In the genomic region with DNA sequence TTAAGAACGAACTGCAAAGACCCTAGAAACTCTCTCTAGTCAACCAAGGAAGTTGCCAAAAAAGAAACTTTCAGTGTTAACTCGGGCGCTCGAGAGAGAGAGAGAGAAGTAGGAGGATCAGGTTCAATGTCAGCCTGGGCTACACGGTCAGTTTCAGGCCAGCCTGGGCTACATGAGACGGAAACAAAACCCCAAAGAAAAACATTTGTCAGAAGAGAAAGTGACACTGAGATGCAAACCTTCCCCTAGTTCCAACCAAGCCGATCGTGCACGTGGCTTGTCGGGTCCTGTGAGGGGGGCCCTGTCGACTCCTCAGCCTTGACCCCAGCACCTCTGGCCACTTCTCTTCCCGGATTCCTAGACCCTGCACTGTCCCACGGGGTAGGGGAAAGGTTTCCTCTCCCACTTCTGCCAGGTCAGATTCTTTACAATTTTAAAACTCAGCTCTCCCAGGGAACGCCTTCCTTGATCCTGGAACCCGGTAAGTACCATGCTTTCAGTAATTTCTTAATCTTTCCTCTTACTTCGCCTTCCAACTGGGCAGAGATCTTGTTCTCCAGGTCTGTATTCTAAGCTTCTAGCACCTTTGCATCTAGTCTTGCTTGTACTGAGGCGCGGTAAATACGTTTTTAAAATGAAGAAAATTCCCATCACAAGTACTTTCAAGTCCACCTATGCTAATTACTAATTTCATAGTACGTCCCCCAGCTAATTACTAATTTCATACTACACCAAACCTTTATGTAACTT, we compare ENCODE assay signal across 8 mouse cellular contexts. TPM values are rescaled to one million over a fixed set of nuclear protein-coding genes. Genes with fewer than 3 reads are reported as not detected.
DNase-seq lines count a peak whose midpoint lies in the region; ATAC-seq and TF ChIP-seq lines count a peak whose summit lies in the region.

Gene Rcc2 (plus strand): TSS at position 273 of the 750 bp plus-strand sequence.

- no peak for TF ChIP-seq POLR2A in testis, adult 2 months (IDR thresholded peaks at IDR 0.05; ENCODE audit: control insufficient read depth, low read depth, low read length)

- H3K4me1 ChIP-seq in testis, adult 2 months (ENCODE audit: control insufficient read depth, insufficient read depth, low read length): peaks cover 29% of the 10 kb centered on the region
- H3K4me1 ChIP-seq in midbrain, embryonic 14.5 days (ENCODE audit: control insufficient read depth, insufficient read depth, low read length): peaks cover 26% of the 10 kb centered on the region

- H3K4me2 ChIP-seq in midbrain, embryonic 14.5 days (ENCODE audit: low read length): peak within 1 kb of the TSS; percentile 83

- H3K4me3 ChIP-seq in testis, adult 2 months (ENCODE audit: control insufficient read depth, low read depth, low read length): peak within 1 kb of the TSS; percentile 91
- H3K4me3 ChIP-seq in midbrain, embryonic 14.5 days (replicated peaks; ENCODE audit: low read depth, low read length): peak within 1 kb of the TSS; percentile 90

- no peak for TF ChIP-seq CTCF in testis, adult 2 months (IDR thresholded peaks at IDR 0.05; ENCODE audit: control insufficient read depth, insufficient read depth, insufficient replicate concordance, low read depth, low read length)

- no peaks in the 10 kb centered on the region for H3K9me3 ChIP-seq in midbrain, embryonic 14.5 days (ENCODE audit: control insufficient read depth, low read length)

- 8% methylated on average over 20 of the region's 20 CpGs for WGBS in midbrain, embryonic 14.5 days

- peak within 1 kb of the TSS; percentile 92 for H3K27ac ChIP-seq in testis, adult 2 months (ENCODE audit: control insufficient read depth, insufficient read depth, low read depth, low read length)
- peak within 1 kb of the TSS; percentile 96 for H3K27ac ChIP-seq in midbrain, embryonic 14.5 days (replicated peaks; ENCODE audit: low read depth, low read length)

- peak within 1 kb of the TSS; percentile 89 for H3K9ac ChIP-seq in midbrain, embryonic 14.5 days (replicated peaks; ENCODE audit: low read length)

- H3K27me3 ChIP-seq in testis, adult 2 months (ENCODE audit: control insufficient read depth, insufficient read depth, low read length): no peaks in the 10 kb centered on the region
- peaks cover 21% of the 10 kb centered on the region for H3K27me3 ChIP-seq in midbrain, embryonic 14.5 days (ENCODE audit: control insufficient read depth, insufficient read depth, low read length)

- 0 out of 2 replicates have a peak, but pooled peaks have one; percentile 2 for ATAC-seq in granulocyte monocyte progenitor cell, adult 5-6 weeks (replicated peaks; ENCODE audit: poor library complexity, severe bottlenecking)
- ATAC-seq in midbrain, embryonic 14.5 days (ENCODE audit: low FRiP score, low TSS enrichment): no peak

- H3K36me3 ChIP-seq in testis, adult 2 months (ENCODE audit: control insufficient read depth, insufficient read depth, low read length): no peaks in the 10 kb centered on the region
- peaks cover 9% of the 10 kb centered on the region; the same call in 1 of the 2 replicates for H3K36me3 ChIP-seq in midbrain, embryonic 14.5 days (ENCODE audit: control insufficient read depth, insufficient read depth, low read length)

- DNase-seq in testis, postnatal 10 days (ENCODE audit: low spot score): no peak
- no peak for DNase-seq in adrenal gland, postnatal 4 days (ENCODE audit: low spot score in 2 of 2)
- no peak for DNase-seq in layer of hippocampus, postnatal 14 days (ENCODE audit: low spot score in 2 of 2)
- DNase-seq in midbrain, embryonic 14.5 days: no peak
- no peak for DNase-seq in ovary, postnatal 10 days (ENCODE audit: low spot score)
- DNase-seq in cerebellum, adult 18-20 months: no peak

RNA-seq across cellular contexts. Expression of gene Rcc2, which starts in this region (rescaled TPM):
- polyA plus RNA-seq in testis, adult 2 months (2012; rRNA removed): 30.0 and 32.1 TPM in 2 replicates
- total RNA-seq in adrenal gland, postnatal 4 days (2021): 100 to 1,000 TPM in 1 of 2 experiments, 10 to 100 TPM in 1; 98.2 to 106 TPM
- total RNA-seq in granulocyte monocyte progenitor cell, adult 5-6 weeks (2014; fragmentation: Nextera tagmentation): 150 and 183 TPM in 2 replicates
- total RNA-seq in granulocyte monocyte progenitor cell, adult 5-6 weeks (2017): 146 and 176 TPM in 2 replicates
- total RNA-seq in layer of hippocampus, postnatal 14 days (2021): 10 to 100 TPM; 74.9 to 75.4 TPM
- 21.2 and 21.5 TPM in 2 replicates for polyA plus RNA-seq in midbrain, embryonic 14.5 days (2014; fragmentation: Nextera tagmentation; extraction: Ambion mirVana)
